Mouse (Mus musculus) hindbrain, embryonic 15.5 days (tissue): ENCODE data around the gene Thbd. TPM values are rescaled to one million over a fixed set of nuclear protein-coding genes. Genes with fewer than 3 reads are reported as not detected.

Experiments
- ATAC-seq: fragments of 200-750 bp; cut with Nextera tagmentation; 2 replicates; pipeline ENCODE4 v1.8.0; 2017; ENCODE audit warnings: low read depth, moderate number of reproducible peaks, moderate TSS enrichment; ENCODE audit not compliant: low FRiP score
- H3K27ac ChIP-seq: fragments of 300-500 bp; sonication (generic); replicated peaks from 2 replicates; pipeline ENCODE4 v1.5.1; 2015; ENCODE audit warnings: mild to moderate bottlenecking, inconsistent platforms
- H3K27me3 ChIP-seq: fragments of 300-500 bp; sonication (generic); 2 replicates; pipeline ENCODE4 v1.6.1; 2015; ENCODE audit warnings: control low read depth, inconsistent platforms
- H3K36me3 ChIP-seq: fragments of 300-500 bp; sonication (generic); 2 replicates; pipeline ENCODE4 v1.6.1; 2015; ENCODE audit warnings: control low read depth, inconsistent platforms
- H3K4me1 ChIP-seq: fragments of 300-500 bp; sonication (generic); replicated peaks from 2 replicates; pipeline ENCODE4 v1.6.1; 2015; ENCODE audit warnings: control low read depth, inconsistent platforms
- H3K4me2 ChIP-seq: fragments of 300-500 bp; sonication (generic); 2 replicates; pipeline ENCODE4 v1.6.1; 2015; ENCODE audit warnings: moderate library complexity, mild to moderate bottlenecking, inconsistent platforms
- H3K4me3 ChIP-seq: fragments of 300-500 bp; sonication (generic); 2 replicates; pipeline ENCODE4 v1.5.1; 2015; ENCODE audit warnings: mild to moderate bottlenecking, inconsistent platforms
- H3K9ac ChIP-seq: fragments of 300-500 bp; sonication (generic); 2 replicates; pipeline ENCODE4 v1.6.1; 2015; ENCODE audit warnings: inconsistent platforms
- H3K9me3 ChIP-seq: fragments of 300-500 bp; sonication (generic); 2 replicates; pipeline ENCODE4 v1.6.1; 2016; ENCODE audit warnings: control low read depth, inconsistent platforms
- WGBS: fragments of 180-500 bp; shearing (Covaris S2); methylation state at CpG from one replicate; pipeline ENCODE4 v1.1.7; 2015; 5-methylcytosine and 5-hydroxymethylcytosine counted together
- polyA plus RNA-seq: library from polyadenylated mRNA; unstranded; fragments of >200 nt; fragmentation: Nextera tagmentation; extraction: Ambion mirVana; gene quantifications from 2 replicates; pipeline ENCODE4 v1.2.1, GENCODE M21; 2015

The Thbd gene
- polyA plus RNA-seq, 1 experiment from 2014 or later: 9.0 TPM

DNA sequence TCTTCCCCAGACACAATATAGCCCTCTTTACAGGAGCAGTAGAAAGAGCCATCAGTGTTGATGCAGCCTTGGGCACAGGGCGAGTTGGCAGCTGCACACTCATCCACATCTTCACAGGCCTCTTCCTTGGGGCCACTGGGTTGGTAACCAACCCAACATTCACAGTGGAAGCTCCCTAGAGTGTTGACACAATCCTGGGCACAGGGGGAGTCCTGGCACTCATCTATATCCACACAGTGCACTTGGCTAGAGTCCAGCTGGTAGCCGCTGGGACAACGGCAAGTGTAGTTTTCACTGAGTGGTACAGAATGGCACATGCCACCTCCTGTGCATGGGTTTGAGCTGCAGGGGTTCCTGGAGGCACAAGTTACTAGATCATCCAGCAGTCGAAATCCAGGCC lies 34.2 kb upstream of the Thbd start:
- Histone ChIP-seq H3K27me3 (no peaks in the 10 kb centered on the region), H3K27ac (no peak overlapping the region; the same call in 1 of the 2 replicates), H3K4me1 (no peaks in the 10 kb centered on the region), H3K4me3 (peak overlapping the region; percentile 1; the same call in 1 of the 2 replicates), H3K9me3 (no peaks in the 10 kb centered on the region), H3K36me3 (no peaks in the 10 kb centered on the region), H3K9ac (no peak overlapping the region), H3K4me2 (no peak overlapping the region)
- 71% methylated on average over 4 of the region's 4 CpGs for WGBS
- ATAC-seq: peak; percentile 45; the same call in 1 of the 2 replicates

DNA sequence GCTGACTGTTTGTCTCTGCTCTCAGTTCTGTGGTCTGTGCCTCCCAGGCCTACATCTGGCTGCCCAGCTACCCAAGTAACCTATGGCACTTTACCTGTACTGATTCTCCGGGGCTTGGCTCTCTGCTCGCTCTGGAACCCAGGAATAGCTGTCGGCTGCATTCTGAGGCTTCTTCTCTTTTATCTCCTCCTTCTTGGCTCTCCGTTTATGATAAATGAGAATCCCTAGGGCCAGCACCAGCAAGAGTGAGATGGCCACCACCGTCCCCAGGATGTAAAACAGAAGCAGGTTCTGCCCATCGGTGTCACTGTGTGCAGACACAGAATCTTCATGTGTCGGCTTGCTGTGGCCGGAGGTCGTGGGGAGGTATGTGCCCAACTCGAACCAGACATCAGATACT lies 33.4 kb upstream of the Thbd start:
- Histone ChIP-seq H3K9me3 (no peaks in the 10 kb centered on the region), H3K9ac (no peak overlapping the region), H3K27ac (no peak overlapping the region), H3K4me2 (no peak overlapping the region), H3K36me3 (no peaks in the 10 kb centered on the region), H3K4me1 (no peaks in the 10 kb centered on the region), H3K4me3 (no peak overlapping the region), H3K27me3 (no peaks in the 10 kb centered on the region)
- 88% methylated on average over 10 of the region's 10 CpGs for WGBS
- no peak for ATAC-seq

DNA sequence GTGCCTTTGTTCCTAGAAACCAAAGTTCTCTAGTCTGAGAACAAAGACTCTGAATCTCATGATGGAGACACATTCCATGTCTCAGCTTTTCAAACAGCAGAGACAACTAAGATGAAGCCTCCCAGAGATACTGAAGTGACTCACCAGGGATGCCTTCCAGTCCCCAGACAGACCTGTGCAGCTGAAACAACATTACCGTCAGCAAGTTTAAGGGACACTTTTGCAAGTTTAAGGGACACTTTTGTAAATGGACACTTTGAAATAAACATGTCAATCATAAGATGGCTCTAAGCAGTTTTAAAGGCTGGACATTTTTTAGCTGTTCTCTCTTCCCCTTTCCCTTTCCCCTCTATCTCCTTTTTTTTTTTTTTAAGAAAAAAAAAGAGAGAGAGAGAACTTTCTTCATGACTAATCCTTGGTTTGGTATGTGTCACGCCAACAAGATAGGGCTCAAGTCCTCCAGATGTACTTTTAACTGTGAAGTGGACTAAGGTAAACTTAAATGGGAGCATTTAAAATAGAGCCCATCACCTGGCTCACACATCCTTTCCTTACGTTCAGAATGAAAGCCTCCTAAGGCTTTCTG lies 31.8 kb upstream of the Thbd start:
- no peak overlapping the region for H3K27ac ChIP-seq
- 76% methylated on average over 3 of the region's 3 CpGs for WGBS
- H3K27me3 ChIP-seq: no peaks in the 10 kb centered on the region
- H3K36me3 ChIP-seq: no peaks in the 10 kb centered on the region
- no peak overlapping the region for H3K9ac ChIP-seq
- no peak for ATAC-seq
- no peaks in the 10 kb centered on the region for H3K9me3 ChIP-seq
- no peak overlapping the region for H3K4me2 ChIP-seq
- H3K4me1 ChIP-seq: no peaks in the 10 kb centered on the region
- no peak overlapping the region for H3K4me3 ChIP-seq

DNA sequence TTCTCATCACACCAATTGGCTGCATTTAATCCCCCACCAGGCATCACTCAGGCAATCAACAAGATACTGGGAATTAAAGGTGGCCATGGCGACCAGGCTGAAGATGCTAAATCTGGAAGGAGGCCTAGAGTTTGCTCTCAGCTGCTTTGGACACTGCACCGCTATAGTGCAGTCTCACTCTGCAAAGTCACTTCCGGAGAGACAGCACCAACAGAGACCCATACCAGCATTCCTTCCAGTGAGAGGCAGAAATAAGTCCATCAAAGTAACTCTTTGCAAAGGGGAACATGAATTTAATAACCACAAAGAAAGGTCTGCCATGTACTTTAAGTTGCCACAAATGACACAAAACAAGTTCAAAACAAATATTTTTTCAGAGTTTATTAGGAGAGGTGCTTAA lies 28.3 kb upstream of the Thbd start:
- ATAC-seq: no peak
- Histone ChIP-seq H3K9ac (no peak overlapping the region), H3K4me2 (no peak overlapping the region), H3K27ac (no peak overlapping the region), H3K9me3 (no peaks in the 10 kb centered on the region), H3K4me1 (no peaks in the 10 kb centered on the region), H3K4me3 (no peak overlapping the region), H3K36me3 (no peaks in the 10 kb centered on the region), H3K27me3 (no peaks in the 10 kb centered on the region)
- WGBS: 57% methylated on average over 3 of the region's 3 CpGs

DNA sequence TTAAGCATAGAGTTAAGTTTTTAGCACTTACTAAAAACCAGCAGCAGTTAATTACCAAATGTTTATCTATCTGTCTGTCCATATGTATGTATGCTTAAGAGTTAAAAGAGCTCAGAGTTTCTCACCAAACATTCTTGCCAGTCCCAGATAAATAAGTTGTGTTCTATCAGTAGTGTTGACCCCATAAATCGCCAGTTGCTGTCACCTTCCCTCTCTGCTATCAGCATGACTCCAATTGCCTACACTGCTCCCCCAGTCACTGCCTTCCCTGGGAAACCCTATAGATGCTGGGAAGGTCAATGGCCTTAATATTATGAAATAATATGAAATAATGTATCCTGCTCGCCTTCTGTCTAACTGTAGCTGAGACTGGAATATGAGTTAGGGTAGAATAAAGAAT lies 24.4 kb upstream of the Thbd start:
- ATAC-seq: no peak

DNA sequence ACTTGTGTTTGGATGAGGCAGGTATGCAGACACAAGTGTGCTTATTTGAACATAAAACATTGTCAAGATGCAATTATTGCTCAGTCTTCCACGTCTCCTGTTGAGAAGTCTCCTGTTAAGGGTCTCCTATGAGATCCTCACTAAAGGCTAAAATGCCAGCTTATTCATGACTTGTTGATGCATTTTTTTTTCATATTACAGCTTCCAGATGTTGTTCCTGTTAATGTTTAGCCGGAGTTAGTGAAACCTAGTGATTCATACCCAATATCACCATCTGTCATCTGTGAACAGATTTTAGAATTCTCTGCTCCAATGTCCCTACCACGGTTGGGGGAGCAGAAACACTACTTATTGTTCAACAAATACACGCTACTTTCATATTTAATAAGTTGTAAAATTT lies 23.0 kb upstream of the Thbd start:
- Histone ChIP-seq H3K27ac (no peak overlapping the region), H3K4me3 (no peak overlapping the region), H3K27me3 (no peaks in the 10 kb centered on the region), H3K9ac (no peak overlapping the region), H3K4me2 (no peak overlapping the region), H3K4me1 (no peaks in the 10 kb centered on the region), H3K36me3 (no peaks in the 10 kb centered on the region), H3K9me3 (no peaks in the 10 kb centered on the region)
- 83% methylated on average over 4 of the region's 4 CpGs for WGBS
- ATAC-seq: no peak

More for the DNA sequence above, 24.4 kb upstream of the Thbd start:
- Histone ChIP-seq H3K27ac (no peak overlapping the region), H3K4me2 (no peak overlapping the region), H3K9ac (no peak overlapping the region), H3K36me3 (no peaks in the 10 kb centered on the region), H3K4me1 (no peaks in the 10 kb centered on the region), H3K27me3 (no peaks in the 10 kb centered on the region), H3K9me3 (no peaks in the 10 kb centered on the region), H3K4me3 (no peak overlapping the region)
- 76% methylated on average over 2 of the region's 2 CpGs for WGBS

DNA sequence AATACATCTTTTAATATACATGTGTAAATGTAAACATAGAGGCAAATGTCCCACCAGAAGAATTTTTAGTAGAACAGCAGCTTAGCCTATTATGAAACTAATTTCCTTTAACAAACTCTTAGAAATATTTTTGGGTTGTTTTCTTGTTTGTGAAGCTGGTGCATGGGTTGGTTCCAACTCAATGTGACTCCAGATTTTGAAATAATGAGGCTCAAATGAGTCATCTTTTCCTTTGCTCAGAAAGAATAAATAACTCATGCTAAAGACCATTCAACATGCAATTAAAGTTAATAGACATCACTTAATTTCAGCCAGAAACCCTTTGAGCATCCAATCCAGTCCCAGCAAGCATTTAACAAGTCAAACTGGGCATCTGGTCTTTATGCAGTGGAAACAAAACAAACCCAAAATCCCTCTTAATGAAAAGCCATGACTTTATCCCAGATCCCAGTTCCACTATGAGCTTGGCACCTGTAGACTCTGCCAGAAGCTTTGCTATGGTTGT lies 21.1 kb upstream of the Thbd start:
- no peaks in the 10 kb centered on the region for H3K36me3 ChIP-seq
- no peaks in the 10 kb centered on the region for H3K4me1 ChIP-seq
- no peak overlapping the region for H3K9ac ChIP-seq
- H3K4me2 ChIP-seq: no peak overlapping the region
- no peaks in the 10 kb centered on the region for H3K9me3 ChIP-seq
- H3K27ac ChIP-seq: no peak overlapping the region
- H3K27me3 ChIP-seq: no peaks in the 10 kb centered on the region
- no peak overlapping the region for H3K4me3 ChIP-seq
- ATAC-seq: no peak

DNA sequence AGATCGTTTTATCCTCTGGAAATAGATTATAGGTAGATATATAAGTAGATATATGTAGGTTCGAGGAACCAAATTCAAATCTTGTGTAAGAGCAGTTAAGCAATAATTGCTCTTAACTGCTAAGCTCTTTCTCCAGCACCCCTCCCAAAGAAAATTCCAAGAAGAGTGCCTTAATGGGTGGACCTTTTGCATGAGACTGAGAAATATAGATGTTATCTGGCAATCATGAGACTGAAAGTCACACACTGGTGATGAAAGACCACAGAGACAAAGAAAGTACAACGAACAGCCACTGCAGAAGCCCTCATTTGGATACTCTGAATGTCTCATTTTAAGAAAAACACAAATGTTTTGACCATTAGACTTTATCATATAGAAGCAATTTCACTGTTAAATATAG lies 20.5 kb upstream of the Thbd start:
- no peak overlapping the region for H3K27ac ChIP-seq

DNA sequence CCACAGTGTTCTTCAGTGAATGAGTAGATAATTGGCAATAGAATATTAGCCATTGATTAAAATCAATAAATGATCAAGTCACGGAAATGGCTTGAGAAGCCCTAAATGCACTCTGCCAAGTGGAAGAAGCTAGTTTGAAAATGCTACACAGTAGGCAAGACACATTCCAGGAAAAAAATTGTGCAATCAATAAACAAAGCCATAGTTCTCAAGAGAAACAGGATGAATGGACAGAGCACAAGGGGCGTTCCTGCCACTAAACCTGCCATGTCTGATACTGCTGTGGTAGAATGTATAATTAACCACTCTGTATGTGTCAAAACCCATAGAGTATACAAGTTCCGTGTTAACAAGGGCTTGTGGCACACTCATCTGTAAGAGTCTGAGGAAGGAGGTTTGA lies 19.6 kb upstream of the Thbd start:
- no peak for ATAC-seq
- Histone ChIP-seq H3K9ac (no peak overlapping the region), H3K27me3 (no peaks in the 10 kb centered on the region), H3K4me3 (no peak overlapping the region), H3K4me1 (no peaks in the 10 kb centered on the region), H3K9me3 (no peaks in the 10 kb centered on the region), H3K4me2 (no peak overlapping the region), H3K27ac (no peak overlapping the region), H3K36me3 (no peaks in the 10 kb centered on the region)
- WGBS: 77% methylated on average over 3 of the region's 3 CpGs

More for the DNA sequence above, 20.5 kb upstream of the Thbd start:
- Histone ChIP-seq H3K36me3 (no peaks in the 10 kb centered on the region), H3K4me3 (no peak overlapping the region), H3K9me3 (no peaks in the 10 kb centered on the region), H3K27me3 (no peaks in the 10 kb centered on the region), H3K9ac (no peak overlapping the region), H3K4me1 (no peaks in the 10 kb centered on the region), H3K4me2 (no peak overlapping the region)
- 93% methylated on average over 3 of the region's 3 CpGs for WGBS
- ATAC-seq: no peak

DNA sequence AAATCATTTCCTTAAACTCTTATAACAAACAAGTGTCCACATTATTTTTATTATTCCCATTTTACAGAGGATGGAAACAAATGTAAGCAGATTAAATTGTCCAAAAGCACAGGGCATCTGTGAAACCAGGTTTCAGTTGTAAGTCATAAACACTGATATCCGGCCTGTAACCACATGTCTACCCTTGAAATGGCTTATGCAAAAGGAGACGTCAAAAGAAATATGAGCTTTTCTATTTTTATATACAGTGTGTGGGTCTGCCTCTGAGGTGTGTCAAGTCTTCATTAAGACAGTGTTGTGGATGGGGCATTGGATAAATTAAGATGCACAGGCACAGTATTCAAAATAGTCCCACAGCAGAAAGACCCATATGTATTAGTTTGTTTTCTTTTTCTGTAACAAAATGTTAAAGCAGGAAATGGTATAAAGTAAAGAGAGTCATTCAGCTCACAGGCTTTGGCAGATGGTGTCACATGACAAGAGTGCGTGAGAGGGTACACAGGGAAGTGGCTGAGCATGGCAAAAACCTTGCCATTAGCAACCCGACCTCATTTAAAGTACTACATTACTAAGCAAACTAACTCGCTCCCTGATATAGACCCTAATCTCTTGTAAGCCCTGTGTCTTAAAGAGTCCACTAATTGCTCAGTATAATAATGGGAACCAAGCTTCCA lies 17.9 kb upstream of the Thbd start:
- WGBS: 90% methylated on average over 5 of the region's 5 CpGs
- H3K4me1 ChIP-seq: no peaks in the 10 kb centered on the region
- no peaks in the 10 kb centered on the region for H3K27me3 ChIP-seq
- no peaks in the 10 kb centered on the region for H3K36me3 ChIP-seq
- ATAC-seq: no peak
- no peak overlapping the region for H3K4me3 ChIP-seq
- H3K27ac ChIP-seq: no peak overlapping the region
- H3K9ac ChIP-seq: no peak overlapping the region
- H3K4me2 ChIP-seq: no peak overlapping the region
- H3K9me3 ChIP-seq: no peaks in the 10 kb centered on the region

DNA sequence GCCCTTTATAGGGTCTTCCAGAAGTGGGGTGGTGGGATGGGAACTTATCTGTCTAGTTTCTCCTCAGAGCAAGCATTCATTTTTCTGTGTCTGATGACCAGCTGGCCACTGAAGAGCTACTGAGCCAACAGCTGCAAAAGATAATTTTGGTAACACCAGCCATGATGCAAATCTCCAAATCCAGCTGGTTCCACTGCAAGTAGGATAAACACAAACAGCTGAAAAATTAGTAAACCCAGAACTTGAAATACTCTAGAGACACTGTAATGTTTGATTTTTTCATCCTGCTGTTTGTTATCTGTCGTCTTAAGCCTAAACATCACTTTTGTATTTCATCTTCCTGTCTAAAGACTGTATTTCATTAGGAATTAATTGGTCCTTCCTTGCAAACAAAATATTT lies 13.7 kb upstream of the Thbd start:
- Histone ChIP-seq H3K9ac (no peak overlapping the region), H3K27ac (no peak overlapping the region), H3K4me2 (no peak overlapping the region), H3K4me3 (no peak overlapping the region), H3K27me3 (no peaks in the 10 kb centered on the region), H3K4me1 (no peaks in the 10 kb centered on the region), H3K36me3 (no peaks in the 10 kb centered on the region), H3K9me3 (no peaks in the 10 kb centered on the region)
- ATAC-seq: no peak
- 80% methylated on average over 1 of the region's 1 CpGs for WGBS

DNA sequence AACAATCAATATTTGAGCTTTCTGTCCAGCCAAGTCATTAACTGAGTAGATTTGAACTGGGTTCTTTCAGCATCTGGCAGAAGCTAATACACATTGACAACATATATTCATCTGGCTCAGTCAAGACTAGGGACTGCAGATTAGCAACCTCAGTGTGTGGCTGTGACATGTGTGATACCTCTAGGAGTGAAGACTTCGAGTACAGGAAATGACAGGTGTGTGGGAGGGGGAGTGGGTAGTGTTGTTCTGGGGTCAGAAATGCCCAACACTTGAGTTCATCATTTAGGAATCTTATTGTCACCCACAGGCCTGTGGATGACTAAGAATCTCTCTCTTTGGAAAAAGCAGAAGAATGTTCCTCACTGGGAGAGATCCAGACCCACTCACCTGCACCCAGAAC lies 13.1 kb upstream of the Thbd start:
- H3K9ac ChIP-seq: no peak overlapping the region
- H3K4me2 ChIP-seq: no peak overlapping the region
- no peaks in the 10 kb centered on the region for H3K36me3 ChIP-seq
- H3K9me3 ChIP-seq: no peaks in the 10 kb centered on the region
- H3K4me1 ChIP-seq: no peaks in the 10 kb centered on the region
- no peak for ATAC-seq
- no peaks in the 10 kb centered on the region for H3K27me3 ChIP-seq
- no peak overlapping the region for H3K4me3 ChIP-seq
- no peak overlapping the region for H3K27ac ChIP-seq
- 60% methylated on average over 1 of the region's 1 CpGs for WGBS

DNA sequence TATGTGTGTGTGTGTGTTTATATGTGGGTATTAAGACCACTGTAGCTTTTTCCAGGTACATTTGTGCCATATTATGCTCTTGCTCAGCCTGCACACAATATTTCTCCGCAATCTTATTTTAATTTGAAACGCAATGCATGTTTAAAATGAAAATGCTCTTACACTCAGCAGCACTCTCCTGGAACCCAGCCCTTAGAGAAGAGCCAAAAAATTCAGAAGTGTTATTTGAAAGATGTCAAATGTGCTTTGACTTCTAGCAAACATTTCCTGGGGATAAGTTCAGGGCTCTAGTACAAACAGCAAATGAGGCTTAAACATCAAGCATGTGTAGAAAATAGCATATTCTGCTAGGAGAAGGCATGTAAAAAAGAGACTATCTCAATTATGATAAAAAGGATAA lies 11.8 kb upstream of the Thbd start:
- no peak overlapping the region for H3K4me3 ChIP-seq
- no peaks in the 10 kb centered on the region for H3K4me1 ChIP-seq
- no peak overlapping the region for H3K9ac ChIP-seq
- ATAC-seq: no peak
- 82% methylated on average over 2 of the region's 2 CpGs for WGBS
- no peak overlapping the region for H3K27ac ChIP-seq
- no peak overlapping the region for H3K4me2 ChIP-seq
- no peaks in the 10 kb centered on the region for H3K36me3 ChIP-seq
- no peaks in the 10 kb centered on the region for H3K9me3 ChIP-seq
- H3K27me3 ChIP-seq: no peaks in the 10 kb centered on the region
